Mouse (Mus musculus) liver, embryonic 15.5 days (tissue): ENCODE measurements around the gene Egfem1. TPM values are rescaled to one million over a fixed set of nuclear protein-coding genes. Genes with fewer than 3 reads are reported as not detected.

Experiments
- ATAC-seq: fragments of 200-750 bp; cut with Nextera tagmentation; 2 replicates; pipeline ENCODE4 v1.8.0; 2017; ENCODE audit warnings: moderate number of reproducible peaks, mild to moderate bottlenecking, moderate library complexity; ENCODE audit not compliant: insufficient read depth
- H3K27ac ChIP-seq: fragments of 300-500 bp; sonication (generic); replicated peaks from 2 replicates; pipeline ENCODE4 v1.5.1; 2015; ENCODE audit warnings: mild to moderate bottlenecking, inconsistent platforms
- H3K27me3 ChIP-seq: fragments of 300-500 bp; sonication (generic); 2 replicates; pipeline ENCODE4 v1.6.1; 2015; ENCODE audit warnings: mild to moderate bottlenecking, inconsistent platforms
- H3K36me3 ChIP-seq: fragments of 300-500 bp; sonication (generic); replicated peaks from 2 replicates; pipeline ENCODE4 v1.6.1; 2015; ENCODE audit warnings: moderate library complexity, mild to moderate bottlenecking, inconsistent platforms
- H3K4me1 ChIP-seq: fragments of 300-500 bp; sonication (generic); replicated peaks from 2 replicates; pipeline ENCODE4 v1.6.1; 2015; ENCODE audit warnings: inconsistent platforms
- H3K4me2 ChIP-seq: fragments of 300-500 bp; sonication (generic); 2 replicates; pipeline ENCODE4 v1.6.1; 2015; ENCODE audit warnings: moderate library complexity, mild to moderate bottlenecking, inconsistent platforms
- H3K4me3 ChIP-seq: fragments of 300-500 bp; sonication (generic); replicated peaks from 2 replicates; pipeline ENCODE4 v1.5.1; 2015; ENCODE audit warnings: mild to moderate bottlenecking, inconsistent platforms
- H3K9ac ChIP-seq: fragments of 300-500 bp; sonication (generic); 2 replicates; pipeline ENCODE4 v1.6.1; 2015; ENCODE audit warnings: moderate library complexity, mild to moderate bottlenecking, inconsistent platforms
- H3K9me3 ChIP-seq: fragments of 300-500 bp; sonication (generic); replicated peaks from 2 replicates; pipeline ENCODE4 v1.6.1; 2016; ENCODE audit warnings: inconsistent platforms
- WGBS: fragments of 180-500 bp; shearing (Covaris S2); methylation state at CpG from one replicate; pipeline ENCODE4 v1.1.7; 2015; ENCODE audit warnings: mixed read lengths; ENCODE audit not compliant: insufficient replicate concordance; 5-methylcytosine and 5-hydroxymethylcytosine counted together
- polyA plus RNA-seq: library from polyadenylated mRNA; unstranded; fragments of >200 nt; fragmentation: Nextera tagmentation; extraction: Ambion mirVana; gene quantifications from 2 replicates; pipeline ENCODE4 v1.2.1, GENCODE M21; 2015

Gene Egfem1
- polyA plus RNA-seq, 1 experiment from 2014 or later = 0.33 TPM

DNA sequence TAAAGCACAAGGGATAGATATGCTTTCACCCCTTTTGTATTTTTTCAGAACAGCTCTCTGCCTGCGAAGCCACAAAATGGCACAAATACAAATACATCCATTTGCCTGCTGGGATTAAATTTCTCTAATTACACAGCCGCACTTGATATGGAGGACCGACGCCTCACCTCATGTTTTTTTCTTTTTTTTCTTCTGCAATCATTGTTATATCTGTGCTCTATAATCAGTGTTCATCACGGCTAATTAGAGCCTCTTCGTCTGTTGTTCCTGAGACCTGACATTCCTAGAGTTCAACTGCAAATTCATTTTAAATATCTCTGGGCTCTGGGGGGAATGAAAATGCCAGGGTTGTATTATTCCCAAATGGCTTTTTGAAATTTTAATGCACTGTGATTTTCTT is 417.4 kb downstream of the Egfem1 start:
- Histone ChIP-seq H3K4me1 (no peaks in the 10 kb centered on the region), H3K4me2 (no peak overlapping the region), H3K27ac (no peak overlapping the region), H3K4me3 (no peak overlapping the region), H3K27me3 (no peaks in the 10 kb centered on the region), H3K9me3 (no peaks in the 10 kb centered on the region), H3K36me3 (no peaks in the 10 kb centered on the region), H3K9ac (no peak overlapping the region)
- 68% methylated on average over 6 of the region's 6 CpGs for WGBS
- no peak for ATAC-seq

GRCm38 (mm10) chr3:29525298-29525962 is 443.6 kb downstream of the Egfem1 start:
- no peak for ATAC-seq
- H3K4me3 ChIP-seq = no peak overlapping the region
- 70% methylated on average over 11 of the region's 11 CpGs for WGBS

DNA sequence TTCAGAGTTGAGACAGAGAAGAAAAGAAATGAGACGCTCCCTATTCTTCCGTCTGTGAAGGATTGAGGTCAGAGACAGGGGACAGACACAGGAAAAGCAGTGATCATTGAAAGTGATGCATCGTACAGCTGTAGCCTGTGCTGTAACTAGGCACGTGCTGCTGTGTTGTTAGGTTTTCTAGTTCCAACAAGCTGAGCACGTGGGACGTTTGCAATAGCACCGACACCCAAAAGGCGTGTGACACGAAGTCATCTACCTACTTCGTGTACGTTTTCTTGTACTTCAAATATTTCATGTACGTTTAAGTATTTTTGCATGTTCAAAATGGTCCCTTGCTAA is 444.1 kb downstream of the Egfem1 start:
- H3K27ac ChIP-seq = no peak overlapping the region
- ATAC-seq = no peak
- H3K9me3 ChIP-seq = no peaks in the 10 kb centered on the region
- no peak overlapping the region for H3K4me3 ChIP-seq
- WGBS = 74% methylated on average over 12 of the region's 12 CpGs
- no peaks in the 10 kb centered on the region for H3K4me1 ChIP-seq
- no peak overlapping the region for H3K4me2 ChIP-seq
- H3K9ac ChIP-seq = no peak overlapping the region
- no peaks in the 10 kb centered on the region for H3K36me3 ChIP-seq
- no peaks in the 10 kb centered on the region for H3K27me3 ChIP-seq

More at GRCm38 (mm10) chr3:29525298-29525962, 443.6 kb downstream of the Egfem1 start:
- no peaks in the 10 kb centered on the region for H3K4me1 ChIP-seq
- H3K27me3 ChIP-seq = no peaks in the 10 kb centered on the region
- no peak overlapping the region for H3K27ac ChIP-seq
- H3K9ac ChIP-seq = no peak overlapping the region
- H3K9me3 ChIP-seq = no peaks in the 10 kb centered on the region
- H3K36me3 ChIP-seq = no peaks in the 10 kb centered on the region
- no peak overlapping the region for H3K4me2 ChIP-seq

DNA sequence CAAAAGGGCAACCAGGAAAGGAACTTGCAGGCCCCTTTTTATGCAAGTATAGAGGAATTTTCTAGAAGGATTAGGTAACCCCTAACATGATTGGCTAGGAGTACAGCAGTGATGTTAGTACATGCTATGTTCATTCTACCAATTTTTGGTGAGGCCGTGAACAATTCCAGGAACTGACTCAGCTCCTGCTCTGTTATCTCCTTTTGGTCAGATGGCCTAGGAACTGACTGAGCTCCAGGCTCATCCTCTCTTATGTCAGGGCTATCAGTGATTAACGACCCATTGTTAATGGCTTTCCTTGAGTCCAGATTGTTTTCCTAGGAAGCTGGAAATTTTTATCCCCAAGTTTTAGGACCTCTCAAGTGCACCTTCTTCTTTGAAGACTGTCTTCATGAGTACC is 457.4 kb downstream of the Egfem1 start:
- Histone ChIP-seq H3K27ac (no peak overlapping the region), H3K9ac (no peak overlapping the region), H3K4me3 (no peak overlapping the region), H3K9me3 (no peaks in the 10 kb centered on the region), H3K4me2 (no peak overlapping the region), H3K4me1 (no peaks in the 10 kb centered on the region), H3K36me3 (no peaks in the 10 kb centered on the region), H3K27me3 (no peaks in the 10 kb centered on the region)
- 37% methylated on average over 2 of the region's 2 CpGs for WGBS
- peak; percentile 34; the same call in 1 of the 2 replicates for ATAC-seq

DNA sequence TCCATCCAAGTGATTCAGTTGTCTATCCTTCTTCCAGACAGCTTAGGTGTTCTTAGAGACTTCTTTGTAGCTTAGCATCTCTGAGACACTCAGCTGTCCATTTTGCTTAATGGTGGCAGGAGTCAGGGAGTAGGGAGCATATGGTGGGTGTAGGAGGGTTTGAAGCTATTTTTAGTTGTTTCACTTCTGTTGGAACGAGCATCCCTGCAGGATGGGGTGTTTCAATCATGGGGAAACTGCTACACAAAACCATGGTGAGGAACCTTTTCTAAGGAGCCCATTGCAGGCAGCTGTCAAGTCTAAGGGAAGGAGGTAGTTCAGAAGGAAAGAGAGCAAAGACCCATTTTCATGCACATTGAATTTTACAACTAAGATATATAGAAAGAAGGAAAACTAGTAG is 458.1 kb downstream of the Egfem1 start:
- no peak for ATAC-seq
- Histone ChIP-seq H3K4me3 (no peak overlapping the region), H3K4me2 (no peak overlapping the region), H3K36me3 (no peaks in the 10 kb centered on the region), H3K27me3 (no peaks in the 10 kb centered on the region), H3K27ac (no peak overlapping the region), H3K9ac (no peak overlapping the region), H3K9me3 (no peaks in the 10 kb centered on the region), H3K4me1 (no peaks in the 10 kb centered on the region)
- 10% methylated on average over 1 of the region's 1 CpGs for WGBS

GRCm38 (mm10) chr3:29541477-29542079 is 459.8 kb downstream of the Egfem1 start:
- Histone ChIP-seq H3K36me3 (no peaks in the 10 kb centered on the region), H3K27me3 (no peaks in the 10 kb centered on the region), H3K4me2 (no peak overlapping the region), H3K27ac (no peak overlapping the region), H3K9ac (no peak overlapping the region), H3K9me3 (no peaks in the 10 kb centered on the region), H3K4me3 (no peak overlapping the region), H3K4me1 (no peaks in the 10 kb centered on the region)
- WGBS = 40% methylated on average over 1 of the region's 1 CpGs
- ATAC-seq = no peak

DNA sequence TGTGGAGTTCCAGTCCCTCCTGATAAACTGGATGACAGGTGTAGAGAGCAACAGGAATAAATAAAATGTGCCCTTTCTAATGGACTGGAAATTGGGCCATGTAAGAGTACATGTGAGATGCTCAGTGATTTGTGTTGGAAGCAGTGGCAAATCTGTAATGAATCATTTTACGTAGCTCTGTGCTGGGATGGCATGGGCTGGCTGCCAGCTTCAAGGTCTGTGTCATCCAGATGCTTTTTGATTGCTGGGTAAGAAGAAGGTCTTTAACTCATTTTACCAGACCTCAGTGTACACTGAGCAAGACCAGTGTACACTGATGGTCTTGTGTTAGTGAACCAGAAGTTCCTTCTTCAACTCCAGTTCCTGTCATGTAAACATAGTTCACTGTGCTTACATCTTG is 462.2 kb downstream of the Egfem1 start:
- H3K4me1 ChIP-seq = no peaks in the 10 kb centered on the region
- ATAC-seq = no peak
- no peak overlapping the region for H3K9ac ChIP-seq
- no peak overlapping the region for H3K4me2 ChIP-seq
- 58% methylated on average over 1 of the region's 1 CpGs for WGBS
- H3K27me3 ChIP-seq = no peaks in the 10 kb centered on the region
- no peak overlapping the region for H3K4me3 ChIP-seq
- H3K27ac ChIP-seq = no peak overlapping the region
- H3K9me3 ChIP-seq = no peaks in the 10 kb centered on the region
- H3K36me3 ChIP-seq = no peaks in the 10 kb centered on the region

GRCm38 (mm10) chr3:29563171-29563570 is 481.3 kb downstream of the Egfem1 start:
- no peaks in the 10 kb centered on the region for H3K36me3 ChIP-seq
- no peak overlapping the region for H3K4me3 ChIP-seq
- no peaks in the 10 kb centered on the region for H3K4me1 ChIP-seq
- H3K27ac ChIP-seq = no peak overlapping the region
- H3K9ac ChIP-seq = no peak overlapping the region
- 58% methylated on average over 1 of the region's 1 CpGs for WGBS
- no peaks in the 10 kb centered on the region for H3K27me3 ChIP-seq
- H3K9me3 ChIP-seq = no peaks in the 10 kb centered on the region
- no peak for ATAC-seq
- no peak overlapping the region for H3K4me2 ChIP-seq

- Histone ChIP-seq H3K9ac (no peak overlapping the region), H3K27ac (no peak overlapping the region), H3K4me3 (no peak overlapping the region), H3K36me3 (no peaks in the 10 kb centered on the region), H3K4me2 (no peak overlapping the region), H3K27me3 (no peaks in the 10 kb centered on the region), H3K9me3 (no peaks in the 10 kb centered on the region), H3K4me1 (no peaks in the 10 kb centered on the region)
- ATAC-seq = no peak
- WGBS = 53% methylated on average over 5 of the region's 5 CpGs
Observed at GRCm38 (mm10) chr3:29578055-29578860, 496.4 kb downstream of the Egfem1 start.

GRCm38 (mm10) chr3:29582749-29583148 is 500.9 kb downstream of the Egfem1 start:
- no peak for ATAC-seq
- Histone ChIP-seq H3K27me3 (no peaks in the 10 kb centered on the region), H3K4me3 (no peak overlapping the region), H3K4me2 (no peak overlapping the region), H3K4me1 (no peaks in the 10 kb centered on the region), H3K36me3 (no peaks in the 10 kb centered on the region), H3K9ac (no peak overlapping the region), H3K9me3 (no peaks in the 10 kb centered on the region), H3K27ac (no peak overlapping the region)
- WGBS = 49% methylated on average over 8 of the region's 8 CpGs

DNA sequence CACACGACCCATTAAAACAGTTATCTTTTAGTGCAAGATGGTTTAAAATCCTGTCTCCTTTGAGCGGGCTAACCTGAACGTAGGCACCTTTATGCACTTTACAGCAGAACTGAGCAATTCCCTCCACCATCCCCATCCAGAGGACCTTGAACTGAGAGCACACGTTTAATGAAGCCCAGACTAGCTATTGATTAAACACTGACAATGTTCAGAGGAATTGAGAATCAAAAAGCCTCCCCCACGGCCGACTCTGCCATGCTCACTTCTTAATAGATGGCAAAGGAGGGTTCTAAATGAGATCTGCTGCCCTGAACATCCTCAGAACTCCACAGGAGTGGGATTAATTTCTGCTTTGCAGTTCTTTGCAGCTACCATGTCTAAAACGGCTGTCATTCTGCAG is 520.3 kb downstream of the Egfem1 start:
- Histone ChIP-seq H3K4me2 (no peak overlapping the region), H3K27ac (no peak overlapping the region), H3K4me3 (no peak overlapping the region), H3K9ac (no peak overlapping the region), H3K27me3 (no peaks in the 10 kb centered on the region), H3K4me1 (no peaks in the 10 kb centered on the region), H3K9me3 (no peaks in the 10 kb centered on the region), H3K36me3 (no peaks in the 10 kb centered on the region)
- 47% methylated on average over 7 of the region's 7 CpGs for WGBS
- ATAC-seq = no peak
